Mouse (Mus musculus) forebrain, embryonic 16.5 days (tissue): ENCODE results near the gene Med9. TPM values are rescaled to one million over a fixed set of nuclear protein-coding genes. Genes with fewer than 3 reads are reported as not detected.

Source experiments
- ATAC-seq: fragments of 200-750 bp; cut with Nextera tagmentation; 2 replicates; pipeline ENCODE4 v1.8.0; 2017; ENCODE audit warnings: mild to moderate bottlenecking, moderate library complexity
- H3K27ac ChIP-seq: fragments of 300-500 bp; sonication (generic); 2 replicates; pipeline ENCODE4 v1.5.1; 2014; ENCODE audit warnings: low read length, control low read depth
- H3K27me3 ChIP-seq: fragments of 300-500 bp; sonication (generic); replicated peaks from 2 replicates; pipeline ENCODE4 v1.6.1; 2014; ENCODE audit warnings: low read length; ENCODE audit not compliant: control insufficient read depth, insufficient read depth
- H3K36me3 ChIP-seq: fragments of 300-500 bp; sonication (generic); 2 replicates; pipeline ENCODE4 v1.6.1; 2014; ENCODE audit not compliant: control insufficient read depth, insufficient read depth
- H3K4me1 ChIP-seq: fragments of 300-500 bp; sonication (generic); replicated peaks from 2 replicates; pipeline ENCODE4 v1.6.1; 2014; ENCODE audit warnings: low read length; ENCODE audit not compliant: control insufficient read depth, insufficient read depth
- H3K4me2 ChIP-seq: fragments of 300-500 bp; sonication (generic); 2 replicates; pipeline ENCODE4 v1.6.1; 2014; ENCODE audit warnings: mild to moderate bottlenecking, low read length, control low read depth
- H3K4me3 ChIP-seq: fragments of 300-500 bp; sonication (generic); replicated peaks from 2 replicates; pipeline ENCODE4 v1.5.1; 2014; ENCODE audit warnings: mild to moderate bottlenecking, low read length, control low read depth
- H3K9ac ChIP-seq: fragments of 300-500 bp; sonication (generic); replicated peaks from 2 replicates; pipeline ENCODE4 v1.6.1; 2014; ENCODE audit warnings: low read depth, low read length, control low read depth
- H3K9me3 ChIP-seq: fragments of 300-500 bp; sonication (generic); 2 replicates; pipeline ENCODE4 v1.6.1; 2016; ENCODE audit warnings: low read length; ENCODE audit not compliant: control insufficient read depth
- WGBS: fragments of 180-500 bp; shearing (Covaris S2); extraction: QIAGEN DNeasy Blood & Tissue Kit; methylation state at CpG from one replicate; pipeline ENCODE4 v1.1.7; 2014; 5-methylcytosine and 5-hydroxymethylcytosine counted together
- polyA plus RNA-seq: library from polyadenylated mRNA; unstranded; fragments of >200 nt; fragmentation: Nextera tagmentation; extraction: Ambion mirVana; gene quantifications from 2 replicates; pipeline ENCODE4 v1.2.1, GENCODE M21; 2015

The Med9 gene
- polyA plus RNA-seq, 1 experiment from 2014 or later: 39.2 TPM

GRCm38 (mm10) chr11:60009451-60009850 lies 61.4 kb downstream of the Med9 start:
- Histone ChIP-seq H3K27me3 (no peaks in the 10 kb centered on the region), H3K36me3 (no peaks in the 10 kb centered on the region), H3K4me2 (no peak overlapping the region), H3K4me1 (peaks cover 9% of the 10 kb centered on the region), H3K4me3 (no peak overlapping the region), H3K9ac (no peak overlapping the region), H3K9me3 (no peaks in the 10 kb centered on the region), H3K27ac (no peak overlapping the region)
- no peak for ATAC-seq
- WGBS: 28% methylated on average over 3 of the region's 3 CpGs

GRCm38 (mm10) chr11:60011516-60011915 lies 63.5 kb downstream of the Med9 start:
- no peak overlapping the region for H3K4me3 ChIP-seq
- WGBS: 67% methylated on average over 3 of the region's 3 CpGs
- no peak for ATAC-seq

More at GRCm38 (mm10) chr11:60011516-60011915, 63.5 kb downstream of the Med9 start:
- peaks cover 9% of the 10 kb centered on the region for H3K4me1 ChIP-seq
- no peaks in the 10 kb centered on the region for H3K9me3 ChIP-seq
- no peak overlapping the region for H3K9ac ChIP-seq
- H3K4me2 ChIP-seq: no peak overlapping the region
- no peak overlapping the region for H3K27ac ChIP-seq
- no peaks in the 10 kb centered on the region for H3K36me3 ChIP-seq
- no peaks in the 10 kb centered on the region for H3K27me3 ChIP-seq

Other genes starting within 250 kb of the Med9 start
- 4.2 and 6.7 TPM in 2 replicates for gene Pld6, start 160.6 kb upstream of the Med9 start, polyA plus RNA-seq
- gene Flcn, start 138.2 kb upstream of the Med9 start, polyA plus RNA-seq: 44.6 and 51.2 TPM in 2 replicates
- 52.6 and 56.7 TPM in 2 replicates for gene Nt5m, start 108.8 kb upstream of the Med9 start, polyA plus RNA-seq
- 200 and 212 TPM in 2 replicates for gene Cops3, start 108.4 kb upstream of the Med9 start, polyA plus RNA-seq
- 0.51 and 1.1 TPM in 2 replicates for gene Rasd1, start 16.7 kb downstream of the Med9 start, polyA plus RNA-seq
- 4.4 and 7.9 TPM in 2 replicates for gene Pemt, start 98.3 kb downstream of the Med9 start, polyA plus RNA-seq
- 30.2 and 30.3 TPM in 2 replicates for gene Rai1, start 156.8 kb downstream of the Med9 start, polyA plus RNA-seq